Mouse (Mus musculus) T-helper 17 cell (primary cell): ENCODE data around the gene Gm4756.
"Not testable (repeated sequence)": the region's sequence is repeated elsewhere in the genome, so short reads cannot be mapped to it uniquely, and the experiment has no call there.

ENCODE experiments used
- in situ Hi-C, 2 experiments: fragments of 300-600 bp; cut with MboI, MseI; formaldehyde crosslinking; loops; 1 replicate in 1 of 2; 2 replicates in 1 of 2; pipeline ENCODE4 v1.15.1; 2025; ENCODE audit warnings: high pct_unique_total_duplicates in 2 of 2

Gene Gm4756

GRCm38 (mm10) chr12:72649611-72650330, at the start of gene Gm4756:
Gene Gm4756 (minus strand): TSS chr12:72649661.
- in situ Hi-C loops, result loop anchor here in 1 of 2 experiments (25.0 kb wide), 1 partner anchor 562 kb away; the partner anchor contains the start of genes Jkamp and L3hypdh

GRCm38 (mm10) chr12:72694901-72695463, 45.5 kb upstream of the Gm4756 start:
- in situ Hi-C loops, result loop anchor here in 1 of 2 experiments (10.0 kb wide), 1 partner anchor 230 kb away; no protein-coding TSS in a partner anchor

GRCm38 (mm10) chr12:72694438-72694837, 45.0 kb upstream of the Gm4756 start:
- in situ Hi-C loops, result loop anchor here in 1 of 2 experiments (10.0 kb wide), 1 partner anchor 230 kb away; no protein-coding TSS in a partner anchor

GRCm38 (mm10) chr12:72693895-72694294, 44.4 kb upstream of the Gm4756 start:
- in situ Hi-C loops, result loop anchor here in 1 of 2 experiments (10.0 kb wide), 1 partner anchor 229 kb away; no protein-coding TSS in a partner anchor

- in situ Hi-C loops, result not testable (repeated sequence)
Measured at GRCm38 (mm10) chr12:72688281-72688680, 38.8 kb upstream of the Gm4756 start.

GRCm38 (mm10) chr12:72687741-72688140, 38.3 kb upstream of the Gm4756 start:
- in situ Hi-C loops, result not testable (repeated sequence)

- in situ Hi-C loops, result not testable (repeated sequence)
Measured at GRCm38 (mm10) chr12:72686566-72686965, 37.1 kb upstream of the Gm4756 start.

GRCm38 (mm10) chr12:72683612-72684011, 34.2 kb upstream of the Gm4756 start:
- in situ Hi-C loops, result no loop called here

- in situ Hi-C loops, result no loop called here
Measured at GRCm38 (mm10) chr12:72682511-72683282, 33.2 kb upstream of the Gm4756 start.

GRCm38 (mm10) chr12:72681919-72682318, 32.5 kb upstream of the Gm4756 start:
- in situ Hi-C loops, result no loop called here

- in situ Hi-C loops, result no loop called here
Measured at GRCm38 (mm10) chr12:72679635-72680034, 30.2 kb upstream of the Gm4756 start.

- in situ Hi-C loops, result loop anchor here in 1 of 2 experiments (25.0 kb wide), 1 partner anchor 588 kb away; the partner anchor contains the start of genes Jkamp and L3hypdh
Measured at GRCm38 (mm10) chr12:72674820-72675219, 25.4 kb upstream of the Gm4756 start.

GRCm38 (mm10) chr12:72674079-72674797, 24.8 kb upstream of the Gm4756 start:
- in situ Hi-C loops, result loop anchor here in 1 of 2 experiments (25.0 kb wide), 1 partner anchor 587 kb away; the partner anchor contains the start of genes Jkamp and L3hypdh

- in situ Hi-C loops, result loop anchor here in 1 of 2 experiments (25.0 kb wide), 1 partner anchor 584 kb away; the partner anchor contains the start of genes Jkamp and L3hypdh
Measured at GRCm38 (mm10) chr12:72671516-72672135, 22.2 kb upstream of the Gm4756 start.

- in situ Hi-C loops, result loop anchor here in 1 of 2 experiments (25.0 kb wide), 1 partner anchor 584 kb away; the partner anchor contains the start of genes Jkamp and L3hypdh
Measured at GRCm38 (mm10) chr12:72670921-72671320, 21.5 kb upstream of the Gm4756 start.

- in situ Hi-C loops, result loop anchor here in 1 of 2 experiments (10.0 to 25.0 kb wide), 2 partner anchors 203 to 581 kb away; partner anchors contain the start of genes Jkamp and L3hypdh
Measured at GRCm38 (mm10) chr12:72667868-72668469, 18.5 kb upstream of the Gm4756 start.

GRCm38 (mm10) chr12:72666015-72666414, 16.6 kb upstream of the Gm4756 start:
- in situ Hi-C loops, result loop anchor here in 1 of 2 experiments (10.0 to 25.0 kb wide), 2 partner anchors 201 to 579 kb away; partner anchors contain the start of genes Jkamp and L3hypdh

GRCm38 (mm10) chr12:72664735-72665337, 15.4 kb upstream of the Gm4756 start, which contains the start of gene Dhrs7:
Gene Dhrs7 (minus strand): TSS chr12:72664909.
- in situ Hi-C loops, result loop anchor here (5.0 to 25.0 kb wide), 4 partner anchors 97 to 578 kb away; partner anchors contain the start of genes Jkamp (in 1 of the 2) and L3hypdh (in 1 of the 2)
